Mouse (Mus musculus) intestine, embryonic 15.5 days (tissue): ENCODE results near the gene Tsc2. TPM values are rescaled to one million over a fixed set of nuclear protein-coding genes. Genes with fewer than 3 reads are reported as not detected.

Experiments used
- ATAC-seq: fragments of 200-750 bp; cut with Nextera tagmentation; 2 replicates; pipeline ENCODE4 v1.8.0; 2017; ENCODE audit warnings: moderate TSS enrichment, moderate library complexity
- H3K27ac ChIP-seq: fragments of 300-500 bp; sonication (generic); 2 replicates; pipeline ENCODE4 v1.5.1; 2015; ENCODE audit warnings: mild to moderate bottlenecking, inconsistent platforms
- H3K27me3 ChIP-seq: fragments of 300-500 bp; sonication (generic); replicated peaks from 2 replicates; pipeline ENCODE4 v1.6.1; 2015; ENCODE audit warnings: inconsistent platforms
- H3K36me3 ChIP-seq: fragments of 300-500 bp; sonication (generic); 2 replicates; pipeline ENCODE4 v1.6.1; 2015; ENCODE audit warnings: inconsistent platforms
- H3K4me1 ChIP-seq: fragments of 300-500 bp; sonication (generic); replicated peaks from 2 replicates; pipeline ENCODE4 v1.6.1; 2015; ENCODE audit warnings: inconsistent platforms
- H3K4me2 ChIP-seq: fragments of 300-500 bp; sonication (generic); replicated peaks from 2 replicates; pipeline ENCODE4 v1.6.1; 2015; ENCODE audit warnings: mild to moderate bottlenecking, inconsistent platforms
- H3K4me3 ChIP-seq: fragments of 300-500 bp; sonication (generic); replicated peaks from 2 replicates; pipeline ENCODE4 v1.5.1; 2015; ENCODE audit warnings: inconsistent platforms
- H3K9ac ChIP-seq: fragments of 300-500 bp; sonication (generic); 2 replicates; pipeline ENCODE4 v1.6.1; 2015; ENCODE audit warnings: inconsistent platforms
- H3K9me3 ChIP-seq: fragments of 300-500 bp; sonication (generic); 2 replicates; pipeline ENCODE4 v1.6.1; 2016; ENCODE audit warnings: inconsistent platforms
- WGBS: fragments of 180-500 bp; shearing (Covaris S2); methylation state at CpG from one replicate; pipeline ENCODE4 v1.1.7; 2015; 5-methylcytosine and 5-hydroxymethylcytosine counted together
- polyA plus RNA-seq: library from polyadenylated mRNA; unstranded; fragments of >200 nt; fragmentation: Nextera tagmentation; extraction: Ambion mirVana; gene quantifications from 2 replicates; pipeline ENCODE4 v1.2.1, GENCODE M21; 2015

Tsc2 gene
- polyA plus RNA-seq, 1 experiment from 2014 or later = 41.0 TPM

GRCm38 (mm10) chr17:24559146-24559545 lies 73.3 kb downstream of the Tsc2 start:
- ATAC-seq = peak; percentile 69
- H3K9me3 ChIP-seq = no peaks in the 10 kb centered on the region
- peaks cover 24% of the 10 kb centered on the region for H3K4me1 ChIP-seq
- peak overlapping the region; percentile 33; the same call in 1 of the 2 replicates for H3K4me2 ChIP-seq
- no peaks in the 10 kb centered on the region for H3K36me3 ChIP-seq
- H3K27me3 ChIP-seq = no peaks in the 10 kb centered on the region
- peak overlapping the region; percentile 12; the same call in 1 of the 2 replicates for H3K9ac ChIP-seq
- H3K27ac ChIP-seq = peak overlapping the region; percentile 85
- WGBS = 61% methylated on average over 3 of the region's 3 CpGs
- no peak overlapping the region for H3K4me3 ChIP-seq

GRCm38 (mm10) chr17:24558600-24559099 lies 73.8 kb downstream of the Tsc2 start:
- Histone ChIP-seq H3K27ac (peak overlapping the region; percentile 85), H3K9ac (0 out of 2 replicates have a peak overlapping the region, but pooled peaks have one; percentile 12), H3K36me3 (no peaks in the 10 kb centered on the region), H3K9me3 (no peaks in the 10 kb centered on the region), H3K27me3 (no peaks in the 10 kb centered on the region), H3K4me3 (no peak overlapping the region), H3K4me2 (peak overlapping the region; percentile 33; the same call in 1 of the 2 replicates), H3K4me1 (peaks cover 24% of the 10 kb centered on the region)
- peak; percentile 67 for ATAC-seq
- 40% methylated on average over 4 of the region's 4 CpGs for WGBS

- WGBS = 66% methylated on average over 7 of the region's 7 CpGs
- no peak overlapping the region; the same call in 1 of the 2 replicates for H3K27ac ChIP-seq
Observed at GRCm38 (mm10) chr17:24557091-24557490, 75.3 kb downstream of the Tsc2 start.

GRCm38 (mm10) chr17:24551050-24551444 lies 81.4 kb downstream of the Tsc2 start:
- no peak for ATAC-seq
- 57% methylated on average over 3 of the region's 3 CpGs for WGBS
- H3K27ac ChIP-seq = no peak overlapping the region
- no peaks in the 10 kb centered on the region for H3K9me3 ChIP-seq
- H3K4me2 ChIP-seq = peak overlapping the region; percentile 83
- H3K36me3 ChIP-seq = no peaks in the 10 kb centered on the region
- H3K27me3 ChIP-seq = no peaks in the 10 kb centered on the region
- peak overlapping the region; percentile 95 for H3K4me3 ChIP-seq
- H3K9ac ChIP-seq = peak overlapping the region; percentile 97
- H3K4me1 ChIP-seq = peaks cover 17% of the 10 kb centered on the region

More at GRCm38 (mm10) chr17:24557091-24557490, 75.3 kb downstream of the Tsc2 start:
- H3K9ac ChIP-seq = no peak overlapping the region
- no peaks in the 10 kb centered on the region for H3K9me3 ChIP-seq
- H3K27me3 ChIP-seq = no peaks in the 10 kb centered on the region
- ATAC-seq = no peak
- H3K4me3 ChIP-seq = no peak overlapping the region
- peaks cover 26% of the 10 kb centered on the region for H3K4me1 ChIP-seq
- H3K4me2 ChIP-seq = no peak overlapping the region
- no peaks in the 10 kb centered on the region for H3K36me3 ChIP-seq

GRCm38 (mm10) chr17:24550416-24551049 lies 81.9 kb downstream of the Tsc2 start:
- no peaks in the 10 kb centered on the region for H3K27me3 ChIP-seq
- WGBS = under 1% methylated on average over 44 of the region's 44 CpGs
- H3K36me3 ChIP-seq = no peaks in the 10 kb centered on the region
- peak overlapping the region; percentile 95 for H3K4me3 ChIP-seq
- peak overlapping the region; percentile 83 for H3K4me2 ChIP-seq
- H3K27ac ChIP-seq = peak overlapping the region; percentile 98
- no peaks in the 10 kb centered on the region for H3K9me3 ChIP-seq
- peak overlapping the region; percentile 97 for H3K9ac ChIP-seq
- ATAC-seq = peak; percentile 68
- peaks cover 19% of the 10 kb centered on the region for H3K4me1 ChIP-seq

- no peaks in the 10 kb centered on the region for H3K27me3 ChIP-seq
- peak within 1 kb of the TSS; percentile 98 for H3K27ac ChIP-seq
- WGBS = under 1% methylated on average over 70 of the region's 72 CpGs
- H3K4me3 ChIP-seq = peak within 1 kb of the TSS; percentile 95
- H3K9me3 ChIP-seq = no peaks in the 10 kb centered on the region
- peak; percentile 96 for ATAC-seq
- H3K4me1 ChIP-seq = peaks cover 19% of the 10 kb centered on the region
- H3K4me2 ChIP-seq = peak within 1 kb of the TSS; percentile 83
- peak within 1 kb of the TSS; percentile 97 for H3K9ac ChIP-seq
- no peaks in the 10 kb centered on the region for H3K36me3 ChIP-seq
Observed at GRCm38 (mm10) chr17:24549618-24550415, 82.6 kb downstream of the Tsc2 start, which contains the start of gene Pkd1. TSS of gene Pkd1 (plus strand) at chr17:24549834.

DNA sequence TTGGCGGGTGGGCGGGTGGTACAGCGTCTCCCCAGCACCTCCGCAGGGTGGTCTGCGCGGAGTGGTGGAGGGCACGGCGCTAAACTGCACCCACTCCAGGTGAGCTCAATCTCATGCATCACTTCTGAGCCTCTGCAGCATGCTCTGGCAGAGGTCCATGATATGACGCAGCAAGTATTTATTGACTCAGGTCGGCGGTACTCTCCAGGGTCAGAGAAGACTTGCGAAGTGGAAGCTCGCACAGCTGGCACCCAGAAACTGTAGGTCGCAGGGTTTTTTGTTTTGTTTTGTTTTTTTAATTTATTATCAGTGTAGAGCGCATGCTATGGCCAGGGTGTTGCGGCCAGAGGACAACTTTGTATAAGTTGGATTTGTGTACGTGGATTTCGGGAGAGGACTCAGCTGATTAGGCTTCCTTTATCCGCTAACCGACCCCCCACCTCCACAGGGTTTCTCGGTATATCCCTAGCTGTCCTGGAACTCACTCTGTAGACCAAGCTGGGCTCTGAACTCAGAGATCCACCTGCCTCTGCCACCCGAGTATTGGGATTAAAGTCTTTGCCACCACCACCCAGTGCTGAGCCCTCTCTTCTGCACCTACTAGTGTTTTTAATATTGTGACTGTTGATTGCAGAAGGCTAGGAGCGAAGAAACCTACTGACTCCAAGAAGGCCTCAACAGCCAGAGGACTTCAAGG lies 83.4 kb downstream of the Tsc2 start:
- Histone ChIP-seq H3K4me2 (peak overlapping the region; percentile 83), H3K9me3 (no peaks in the 10 kb centered on the region), H3K9ac (peak overlapping the region; percentile 36), H3K27me3 (no peaks in the 10 kb centered on the region), H3K36me3 (no peaks in the 10 kb centered on the region), H3K4me3 (peak overlapping the region; percentile 95), H3K27ac (peak overlapping the region; percentile 77), H3K4me1 (peaks cover 19% of the 10 kb centered on the region)
- peak; percentile 37 for ATAC-seq
- WGBS = 1% methylated on average over 23 of the region's 23 CpGs

DNA sequence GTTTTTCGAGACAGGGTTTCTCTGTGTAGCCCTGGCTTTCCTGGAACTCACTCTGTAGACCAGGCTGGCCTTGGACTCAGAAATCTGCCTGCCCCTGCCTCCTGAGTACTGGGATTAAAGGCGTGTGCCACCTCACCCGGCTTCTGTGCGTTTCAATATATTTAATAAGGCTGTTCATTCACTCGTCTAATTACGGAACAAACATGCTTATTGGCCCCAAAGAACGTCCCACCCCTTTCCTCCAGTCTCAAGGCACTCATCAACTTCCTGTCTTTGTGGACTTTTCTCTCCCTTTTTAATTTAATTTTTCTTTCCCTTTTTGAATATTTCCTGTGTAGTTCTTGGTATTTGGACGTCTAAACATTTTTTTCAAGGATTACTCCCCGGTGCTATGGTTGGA lies 84.0 kb downstream of the Tsc2 start:
- H3K9me3 ChIP-seq = no peaks in the 10 kb centered on the region
- no peak overlapping the region for H3K9ac ChIP-seq
- H3K4me2 ChIP-seq = peak overlapping the region; percentile 83
- WGBS = 30% methylated on average over 9 of the region's 9 CpGs
- H3K4me1 ChIP-seq = peaks cover 19% of the 10 kb centered on the region
- no peaks in the 10 kb centered on the region for H3K27me3 ChIP-seq
- peak overlapping the region; percentile 11; the same call in 1 of the 2 replicates for H3K27ac ChIP-seq
- H3K36me3 ChIP-seq = no peaks in the 10 kb centered on the region
- peak overlapping the region; percentile 95 for H3K4me3 ChIP-seq
- ATAC-seq = no peak

- Histone ChIP-seq H3K4me1 (peaks cover 10% of the 10 kb centered on the region), H3K27ac (no peak overlapping the region), H3K9ac (no peak overlapping the region), H3K27me3 (no peaks in the 10 kb centered on the region), H3K4me2 (no peak overlapping the region), H3K36me3 (no peaks in the 10 kb centered on the region), H3K9me3 (no peaks in the 10 kb centered on the region), H3K4me3 (no peak overlapping the region)
- WGBS = 58% methylated on average over 3 of the region's 3 CpGs
- ATAC-seq = no peak
Observed at GRCm38 (mm10) chr17:24546234-24546633, 86.2 kb downstream of the Tsc2 start.
